Comparison of ENCODE assay signal across 16 mouse cellular contexts in the genomic region with DNA sequence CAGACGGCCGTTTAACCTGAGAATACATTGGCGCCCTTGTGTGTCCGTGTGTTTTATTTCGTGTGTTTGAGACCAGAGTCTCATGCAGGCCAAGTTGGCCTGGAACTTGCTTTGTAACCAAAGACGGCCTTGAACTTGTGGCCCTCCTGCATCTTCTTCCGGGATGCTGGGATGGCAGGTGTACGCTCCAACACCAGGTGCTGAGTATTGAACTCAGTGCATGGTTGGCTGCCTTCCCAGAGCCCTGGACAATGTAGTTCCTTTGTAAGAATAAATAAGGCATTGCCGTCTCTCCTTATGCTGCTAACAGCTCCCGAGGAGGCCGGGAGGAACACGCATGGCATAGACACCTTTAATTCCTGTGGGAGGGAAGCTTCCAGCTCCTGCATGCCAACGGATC. TPM values are rescaled to one million over a fixed set of nuclear protein-coding genes. Genes with fewer than 3 reads are reported as not detected.
DNase-seq lines count a peak whose midpoint lies in the region; ATAC-seq and TF ChIP-seq lines count a peak whose summit lies in the region.
"Had no signal": no experiment of that assay in that cellular context is flagged by ENCODE, and none has a peak within 500 bp of the region (broad histone marks: within the 10 kb centered on the region; RNA-seq: fewer than 3 reads in every experiment).

No protein-coding gene starts in this region.

- H3K79me2 ChIP-seq in CH12.LX (replicated peaks; ENCODE audit: control insufficient read depth, extremely low read depth, insufficient read depth, poor library complexity, severe bottlenecking), result 0 out of 2 replicates have a peak, but pooled peaks cover 2% of the 10 kb centered on the region

- H3K27ac ChIP-seq in gastrocnemius, adult 2 months, result peak overlapping the region; percentile 90
- peak overlapping the region; percentile 80 for H3K27ac ChIP-seq in left cerebral cortex, adult 2 months
- H3K27ac ChIP-seq in CH12.LX (ENCODE audit: insufficient read depth, low read depth), result peak overlapping the region; percentile 86
- H3K27ac ChIP-seq in midbrain, embryonic 13.5 days, result no peak overlapping the region
- H3K27ac ChIP-seq: forebrain, embryonic 10.5 days; heart, embryonic 10.5 days; hindbrain, embryonic 12.5 days had no signal

- no peak for ATAC-seq in midbrain, embryonic 13.5 days

- 0 out of 2 replicates have a peak overlapping the region, but pooled peaks have one; percentile 7 for H3K4me2 ChIP-seq in CH12.LX (ENCODE audit: insufficient read depth, low read depth, poor library complexity, severe bottlenecking)
- H3K4me2 ChIP-seq in midbrain, embryonic 13.5 days (replicated peaks), result no peak overlapping the region
- H3K4me2 ChIP-seq: hindbrain, embryonic 12.5 days had no signal

- TF ChIP-seq EP300 in CH12.LX (IDR thresholded peaks at IDR 0.05; ENCODE audit: low read length), result no peak

- no peak for TF ChIP-seq RAD21 in CH12.LX (IDR thresholded peaks at IDR 0.05; ENCODE audit: low read depth, low read length)

- H3K4me1 ChIP-seq in CH12.LX (ENCODE audit: control insufficient read depth in 1 of 2, insufficient read depth in 2 of 2), result peaks cover 37 to 78% of the 10 kb centered on the region in 2 experiments
- peaks cover 4% of the 10 kb centered on the region for H3K4me1 ChIP-seq in midbrain, embryonic 13.5 days (replicated peaks)

- no peak overlapping the region for H3K9ac ChIP-seq in CH12.LX (ENCODE audit: insufficient read depth, low read depth)
- no peak overlapping the region for H3K9ac ChIP-seq in midbrain, embryonic 13.5 days (replicated peaks)
- H3K9ac ChIP-seq: hindbrain, embryonic 12.5 days had no signal

- H3K27me3 ChIP-seq in CH12.LX (replicated peaks), result no peaks in the 10 kb centered on the region
- H3K27me3 ChIP-seq in midbrain, embryonic 13.5 days, result 0 out of 2 replicates have a peak, but pooled peaks cover 2% of the 10 kb centered on the region

- 79% methylated on average over 13 of the region's 13 CpGs for WGBS in midbrain, embryonic 13.5 days

- peaks cover 33 to 50% of the 10 kb centered on the region in 2 experiments for H3K36me3 ChIP-seq in CH12.LX (replicated peaks in 1 of 2; ENCODE audit: control insufficient read depth in 1 of 2, insufficient read depth in 1 of 2, low read length in 1 of 2)
- H3K36me3 ChIP-seq in midbrain, embryonic 13.5 days, result no peaks in the 10 kb centered on the region; the same call in 1 of the 2 replicates

- intact Hi-C loops in gastrocnemius, adult 2 months (cut with DNase I), result no loop called here
- intact Hi-C loops in left cerebral cortex, adult 2 months (cut with DNase I), result loop anchor here (2.0 kb wide), 1 partner anchor 28 kb away; no protein-coding TSS in a partner anchor

- no peak for TF ChIP-seq CTCF in gastrocnemius, adult 2 months (IDR thresholded peaks at IDR 0.05)
- no peak for TF ChIP-seq CTCF in left cerebral cortex, adult 2 months (IDR thresholded peaks at IDR 0.05)
- TF ChIP-seq CTCF in CH12.LX (conservative IDR thresholded peaks at IDR 0.05 in 1 of 2, IDR thresholded peaks at IDR 0.05 in 1 of 2; ENCODE audit: low read depth in 2 of 2, low read length in 2 of 2), result no peak
- TF ChIP-seq CTCF in brain, embryonic 14.5 days (IDR thresholded peaks at IDR 0.05; ENCODE audit: borderline replicate concordance, extremely low read depth, insufficient read depth, insufficient read length), result no peak

- TF ChIP-seq POLR2A in CH12.LX (IDR thresholded peaks at IDR 0.05; ENCODE audit: low read depth, low read length), result no peak
- TF ChIP-seq POLR2A in brain, embryonic 14.5 days (IDR thresholded peaks at IDR 0.05; ENCODE audit: borderline replicate concordance, extremely low read depth, insufficient read depth, insufficient read length, poor library complexity, severe bottlenecking), result no peak

- no peak overlapping the region for H3K4me3 ChIP-seq in gastrocnemius, adult 2 months
- no peak overlapping the region for H3K4me3 ChIP-seq in left cerebral cortex, adult 2 months
- no peak overlapping the region for H3K4me3 ChIP-seq in CH12.LX (replicated peaks in 1 of 3; ENCODE audit: low read depth in 2 of 3, low read length in 2 of 3, poor library complexity in 1 of 3)
- H3K4me3 ChIP-seq in midbrain, embryonic 13.5 days (replicated peaks), result no peak overlapping the region
- H3K4me3 ChIP-seq: forebrain, embryonic 10.5 days; heart, embryonic 10.5 days; hindbrain, embryonic 12.5 days had no signal

- no peaks in the 10 kb centered on the region for H3K9me3 ChIP-seq in CH12.LX (replicated peaks; ENCODE audit: low read length)
- no peaks in the 10 kb centered on the region for H3K9me3 ChIP-seq in midbrain, embryonic 13.5 days
- H3K9me3 ChIP-seq: forebrain, embryonic 10.5 days; heart, embryonic 10.5 days; hindbrain, embryonic 12.5 days had no signal

- in situ Hi-C loops in CH12.LX (cut with MboI; ENCODE audit: low pct_ligation_motif_present, low pct_unique_long_range_greater_than_20kb, low sequenced_read_pairs), result no loop called here

- dilution Hi-C loops in CH12.LX (cut with MboI; ENCODE audit: extremely low pct_ligation_motif_present, extremely low pct_unique_long_range_greater_than_20kb, low sequenced_read_pairs), result no loop called here

- peak; percentile 24 for DNase-seq in gastrocnemius, adult 2 months
- DNase-seq in gastrocnemius, adult 18-20 months (ENCODE audit: low spot score), result no peak
- DNase-seq in left cerebral cortex, adult 2 months (ENCODE audit: extremely low spot score in 1 of 2, low spot score in 2 of 2), result peak in 1 of 2 experiments; percentile 8
- DNase-seq in left cerebral cortex, adult 18-20 months (ENCODE audit: low spot score in 2 of 2), result no peak
- no peak for DNase-seq in CH12.LX (ENCODE audit: extremely low read depth)
- DNase-seq in brain, embryonic 14.5 days (ENCODE audit: low read depth), result peak; percentile 19
- DNase-seq in retina, postnatal 1 day, result no peak
- DNase-seq: kidney, adult 9 months; right cerebral cortex, postnatal 4 days had no signal

TF ChIP-seq in CH12.LX, 34 proteins besides CTCF, POLR2A, EP300 and RAD21:
- TF ChIP-seq MAZ (IDR thresholded peaks at IDR 0.05; ENCODE audit: low read depth, low read length) (no peak), HCFC1 (IDR thresholded peaks at IDR 0.05; ENCODE audit: low read depth, low read length) (no peak), GABPA (IDR thresholded peaks at IDR 0.05; ENCODE audit: insufficient replicate concordance, low read depth, low read length) (no peak), BHLHE40 (IDR thresholded peaks at IDR 0.05; ENCODE audit: low read depth, low read length) (0 out of 2 replicates have a peak, but pooled peaks have one; percentile 7), JUND (conservative IDR thresholded peaks at IDR 0.05; ENCODE audit: low read depth, low read length) (no peak), SMC3 (IDR thresholded peaks at IDR 0.05; ENCODE audit: low read depth, low read length) (no peak)

RNA-seq across cellular contexts. Expression of a gene that starts 10.7 kb away (rescaled TPM):
- 1 to 10 TPM; 2.6 TPM for total RNA-seq in gastrocnemius, adult 2 months (2021)
- 1 to 10 TPM; 2.8 to 3.0 TPM for total RNA-seq in gastrocnemius, adult 18-20 months (2021)
- under 1 TPM; 0.79 to 1.00 TPM for total RNA-seq in left cerebral cortex, adult 2 months (2021)
- total RNA-seq in left cerebral cortex, adult 18-20 months (2021), result 1 to 10 TPM in 1 of 2 experiments, under 1 TPM in 1; 0.56 to 1.1 TPM
- 7.7 and 8.2 TPM in 2 replicates for total RNA-seq in CH12.LX (2012; rRNA removed)
- total RNA-seq in CH12.LX (2014; rRNA removed), result 1.4 and 2.1 TPM in 2 replicates
- polyA plus RNA-seq in CH12.LX (2012; ENCODE audit: insufficient read length, low read depth), result 12.8 and 13.4 TPM in 2 replicates
- 0.57 and 0.85 TPM in 2 replicates for polyA plus RNA-seq in brain, embryonic 14.5 days (2012; rRNA removed)
- polyA plus RNA-seq in midbrain, embryonic 13.5 days (2015; fragmentation: Nextera tagmentation; extraction: Ambion mirVana), result 0.06 and 0.31 TPM in 2 replicates

RNA-seq across cellular contexts. Expression of a gene that starts 32.0 kb away (rescaled TPM):
- 10 to 100 TPM; 12.0 to 13.5 TPM for total RNA-seq in gastrocnemius, adult 2 months (2021)
- 10 to 100 TPM; 11.6 TPM for total RNA-seq in gastrocnemius, adult 18-20 months (2021)
- 100 to 1,000 TPM; 132 to 138 TPM for total RNA-seq in left cerebral cortex, adult 2 months (2021)
- total RNA-seq in left cerebral cortex, adult 18-20 months (2021), result 100 to 1,000 TPM; 129 to 139 TPM
- total RNA-seq in CH12.LX (2012; rRNA removed) (29.3 and 37.5 TPM in 2 replicates), CH12.LX (2014; rRNA removed) (24.1 and 26.4 TPM in 2 replicates)
- polyA plus RNA-seq in CH12.LX (2012; ENCODE audit: insufficient read length, low read depth), result 52.8 and 53.8 TPM in 2 replicates
- 126 and 140 TPM in 2 replicates for polyA plus RNA-seq in brain, embryonic 14.5 days (2012; rRNA removed)
- polyA plus RNA-seq in midbrain, embryonic 13.5 days (2015; fragmentation: Nextera tagmentation; extraction: Ambion mirVana), result 171 and 181 TPM in 2 replicates

RNA-seq across cellular contexts. Expression of a gene that starts 50.5 kb away (rescaled TPM):
- total RNA-seq in gastrocnemius, adult 2 months (2021), result 1 to 10 TPM; 4.5 to 6.1 TPM
- 1 to 10 TPM; 4.8 TPM for total RNA-seq in gastrocnemius, adult 18-20 months (2021)
- 10 to 100 TPM; 15.2 to 16.1 TPM for total RNA-seq in left cerebral cortex, adult 2 months (2021)
- total RNA-seq in left cerebral cortex, adult 18-20 months (2021), result 10 to 100 TPM; 15.1 to 16.0 TPM
- total RNA-seq in CH12.LX (2012; rRNA removed), result 23.5 and 28.7 TPM in 2 replicates
- 38.8 and 46.6 TPM in 2 replicates for total RNA-seq in CH12.LX (2014; rRNA removed)
- 25.0 and 25.8 TPM in 2 replicates for polyA plus RNA-seq in CH12.LX (2012; ENCODE audit: insufficient read length, low read depth)
- 19.0 and 20.6 TPM in 2 replicates for polyA plus RNA-seq in brain, embryonic 14.5 days (2012; rRNA removed)
- 25.1 and 28.5 TPM in 2 replicates for polyA plus RNA-seq in midbrain, embryonic 13.5 days (2015; fragmentation: Nextera tagmentation; extraction: Ambion mirVana)

RNA-seq across cellular contexts. Expression of a gene that starts 51.4 kb away (rescaled TPM):
- not detected for total RNA-seq in gastrocnemius, adult 2 months (2021)
- total RNA-seq in gastrocnemius, adult 18-20 months (2021), result not detected
- under 1 TPM; 0.27 to 0.37 TPM for total RNA-seq in left cerebral cortex, adult 2 months (2021)
- under 1 TPM; 0.16 to 0.77 TPM for total RNA-seq in left cerebral cortex, adult 18-20 months (2021)
- total RNA-seq in CH12.LX (2012; rRNA removed), result 1.2 and 2.1 TPM in 2 replicates
- total RNA-seq in CH12.LX (2014; rRNA removed), result 1.1 and 1.3 TPM in 2 replicates
- 2.3 and 2.7 TPM in 2 replicates for polyA plus RNA-seq in CH12.LX (2012; ENCODE audit: insufficient read length, low read depth)
- polyA plus RNA-seq in brain, embryonic 14.5 days (2012; rRNA removed), result 1.2 and 1.8 TPM in 2 replicates
- polyA plus RNA-seq in midbrain, embryonic 13.5 days (2015; fragmentation: Nextera tagmentation; extraction: Ambion mirVana), result 0.45 and 0.89 TPM in 2 replicates
- total RNA-seq: adrenal gland, postnatal 14 days; monocyte, adult 5-6 weeks had no signal
- polyA plus RNA-seq: liver, embryonic 16.5 days had no signal

Comparison
In these comparisons a context has a peak if more than half of its experiments do, and no peak if none do; other contexts are left out.
1. DNase-seq: peak in gastrocnemius, adult 2 months (single experiment) and brain, embryonic 14.5 days (single experiment); none in gastrocnemius, adult 18-20 months (single experiment), left cerebral cortex, adult 18-20 months (0 of 2), CH12.LX (single experiment) and retina, postnatal 1 day (single experiment).